Mouse (Mus musculus): ENCODE data around the gene Tenm4. TPM values are rescaled to one million over a fixed set of nuclear protein-coding genes. Genes with fewer than 3 reads are reported as not detected.
A peak's percentile ranks its signal among the peaks of the same experiment; 100 is the strongest.

The Tenm4 gene
- polyA plus RNA-seq, 1 experiment from 2014 or later = 37.5 TPM

DNA sequence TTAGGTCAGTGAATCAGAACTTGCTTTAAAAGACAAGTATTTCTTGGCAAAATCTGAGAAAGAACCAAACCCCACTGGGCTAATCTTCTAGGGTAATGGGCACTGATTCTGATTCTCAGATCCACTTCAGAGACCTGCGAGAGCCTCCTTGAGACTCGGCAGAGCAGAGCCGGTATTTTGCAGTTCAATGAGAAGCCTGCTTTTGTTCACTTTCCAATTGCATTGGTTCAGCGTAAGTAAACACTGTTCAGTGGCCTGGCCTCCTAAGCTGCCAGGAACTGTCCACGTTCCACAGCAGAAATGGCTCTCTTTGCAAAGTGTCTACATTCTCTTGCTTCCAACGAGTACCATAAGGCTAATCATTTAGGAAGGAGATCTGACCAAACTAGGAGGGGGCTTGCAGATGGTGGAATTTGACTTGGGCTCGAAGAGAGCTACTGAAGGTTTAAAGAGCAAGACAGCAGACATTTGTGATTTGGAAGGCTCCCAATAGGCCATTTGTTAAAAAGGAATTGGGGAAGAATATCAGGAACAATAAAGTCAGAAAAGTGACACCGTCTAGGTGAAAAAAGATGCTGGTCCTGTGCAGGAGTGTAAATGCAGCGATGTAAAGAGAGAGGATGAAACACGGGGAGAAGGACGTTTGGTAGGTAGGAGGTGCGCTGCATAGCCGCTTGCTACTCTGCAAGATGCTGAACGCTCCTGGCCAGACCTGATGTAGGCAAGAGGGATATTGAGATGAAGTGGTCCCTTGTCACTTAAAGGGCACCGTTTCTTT lies 636.4 kb downstream of the Tenm4 start:
- peaks cover 19% of the 10 kb centered on the region for H3K4me1 ChIP-seq (replicated peaks; ENCODE audit: control insufficient read depth, insufficient read depth, low read length)
- 0 out of 2 replicates have a peak, but pooled peaks cover 4% of the 10 kb centered on the region for H3K36me3 ChIP-seq (replicated peaks; ENCODE audit: control insufficient read depth, insufficient read depth)
- H3K4me3 ChIP-seq (replicated peaks; ENCODE audit: low read length) = no peak overlapping the region
- no peak overlapping the region for H3K4me2 ChIP-seq (replicated peaks)
- no peak overlapping the region for H3K9ac ChIP-seq
- DNase-seq (ENCODE audit: low spot score) = no peak
- 0 out of 2 replicates have a peak overlapping the region, but pooled peaks have one; percentile 4 for H3K27ac ChIP-seq
- ATAC-seq (ENCODE audit: low FRiP score) = peak; percentile 35; the same call in 1 of the 2 replicates
- H3K27me3 ChIP-seq (ENCODE audit: control insufficient read depth, insufficient read depth, low read length) = no peaks in the 10 kb centered on the region
- WGBS = 34% methylated on average over 15 of the region's 15 CpGs
- H3K9me3 ChIP-seq (ENCODE audit: control insufficient read depth, low read length) = no peaks in the 10 kb centered on the region

DNA sequence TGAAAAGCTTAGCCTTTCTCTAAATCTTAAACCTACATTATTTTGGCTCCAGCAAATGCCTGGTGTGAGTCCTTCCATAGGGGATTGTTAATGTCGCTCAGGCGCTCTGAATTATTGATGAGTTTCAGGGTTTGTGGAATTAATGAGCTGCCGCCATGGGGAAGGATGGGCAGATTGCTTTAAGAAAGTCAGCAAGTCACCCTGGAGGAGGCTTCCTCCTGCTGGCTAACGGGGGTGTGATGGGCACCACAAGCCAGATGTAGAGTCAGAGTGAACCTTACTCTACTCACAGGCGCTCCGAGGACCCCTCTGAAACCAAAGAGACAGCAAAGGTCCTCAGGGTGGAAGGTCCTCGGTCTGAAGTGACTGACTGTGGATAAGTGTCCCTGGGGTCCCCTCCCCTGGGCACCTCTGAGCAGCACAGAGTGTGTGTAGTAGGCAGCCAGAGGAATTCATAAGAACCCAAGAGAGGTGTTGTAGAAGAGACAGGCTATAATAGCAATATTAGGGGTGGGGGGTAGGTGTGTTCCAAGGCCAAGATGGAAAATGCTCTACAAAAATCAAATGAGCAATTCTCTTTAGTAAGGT lies 637.1 kb downstream of the Tenm4 start:
- ATAC-seq (ENCODE audit: low FRiP score) = peak; percentile 31; the same call in 1 of the 2 replicates
- 30% methylated on average over 7 of the region's 7 CpGs for WGBS
- Histone ChIP-seq H3K4me2 (replicated peaks) (no peak overlapping the region), H3K9ac (no peak overlapping the region), H3K4me3 (replicated peaks; ENCODE audit: low read length) (no peak overlapping the region), H3K27ac (no peak overlapping the region), H3K9me3 (ENCODE audit: control insufficient read depth, low read length) (no peaks in the 10 kb centered on the region), H3K27me3 (ENCODE audit: control insufficient read depth, insufficient read depth, low read length) (no peaks in the 10 kb centered on the region), H3K36me3 (replicated peaks; ENCODE audit: control insufficient read depth, insufficient read depth) (0 out of 2 replicates have a peak, but pooled peaks cover 4% of the 10 kb centered on the region), H3K4me1 (replicated peaks; ENCODE audit: control insufficient read depth, insufficient read depth, low read length) (peaks cover 19% of the 10 kb centered on the region)
- no peak for DNase-seq (ENCODE audit: low spot score)

DNA sequence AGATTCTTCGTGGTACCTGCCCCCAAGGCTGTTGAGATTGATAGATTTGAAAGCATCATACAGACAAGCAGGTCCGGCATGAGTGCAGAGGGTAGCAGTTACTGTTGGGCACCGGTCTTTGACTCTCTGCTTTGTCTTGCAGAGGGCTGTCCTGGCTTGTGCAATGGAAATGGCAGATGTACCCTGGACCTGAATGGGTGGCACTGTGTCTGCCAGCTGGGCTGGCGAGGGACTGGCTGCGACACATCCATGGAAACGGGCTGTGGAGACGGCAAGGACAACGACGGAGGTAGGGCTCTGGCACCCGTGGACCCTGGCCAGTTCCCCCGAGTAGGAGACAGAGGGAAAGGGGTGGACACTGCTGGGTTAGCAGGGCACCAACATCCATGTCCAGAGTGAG lies 640.6 kb downstream of the Tenm4 start:
- peak; percentile 44; the same call in 1 of the 2 replicates for ATAC-seq (ENCODE audit: low FRiP score)
- Histone ChIP-seq H3K9ac (no peak overlapping the region), H3K27me3 (ENCODE audit: control insufficient read depth, insufficient read depth, low read length) (no peaks in the 10 kb centered on the region), H3K4me1 (replicated peaks; ENCODE audit: control insufficient read depth, insufficient read depth, low read length) (peaks cover 26% of the 10 kb centered on the region), H3K36me3 (replicated peaks; ENCODE audit: control insufficient read depth, insufficient read depth) (0 out of 2 replicates have a peak, but pooled peaks cover 4% of the 10 kb centered on the region), H3K4me2 (replicated peaks) (no peak overlapping the region), H3K27ac (no peak overlapping the region), H3K4me3 (replicated peaks; ENCODE audit: low read length) (no peak overlapping the region), H3K9me3 (ENCODE audit: control insufficient read depth, low read length) (no peaks in the 10 kb centered on the region)
- 89% methylated on average over 11 of the region's 11 CpGs for WGBS
- DNase-seq (ENCODE audit: low spot score) = no peak

DNA sequence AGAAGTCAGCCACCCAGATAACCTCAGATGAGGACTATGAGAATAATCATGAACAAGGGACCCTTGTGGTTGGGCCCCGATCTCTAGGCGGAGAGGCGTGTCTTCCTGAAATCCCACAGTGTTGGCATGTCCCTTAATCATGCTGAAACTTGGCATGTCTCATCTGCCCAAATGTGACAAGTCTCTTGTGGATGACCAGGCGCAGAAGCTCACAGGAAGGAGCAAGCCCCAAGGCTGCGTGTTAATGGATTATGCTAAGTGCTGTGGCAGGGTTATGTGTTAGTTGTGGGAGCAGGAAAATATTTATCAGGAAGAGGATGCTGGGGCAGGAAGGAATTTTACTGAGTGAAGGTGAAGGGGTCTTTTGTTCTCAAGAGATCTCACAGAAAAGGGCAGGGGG lies 642.0 kb downstream of the Tenm4 start:
- 0 out of 2 replicates have a peak, but pooled peaks cover 4% of the 10 kb centered on the region for H3K36me3 ChIP-seq (replicated peaks; ENCODE audit: control insufficient read depth, insufficient read depth)
- no peaks in the 10 kb centered on the region for H3K27me3 ChIP-seq (ENCODE audit: control insufficient read depth, insufficient read depth, low read length)
- H3K9me3 ChIP-seq (ENCODE audit: control insufficient read depth, low read length) = no peaks in the 10 kb centered on the region
- H3K9ac ChIP-seq = no peak overlapping the region
- DNase-seq (ENCODE audit: low spot score) = no peak
- no peak overlapping the region for H3K4me3 ChIP-seq (replicated peaks; ENCODE audit: low read length)
- peaks cover 20% of the 10 kb centered on the region for H3K4me1 ChIP-seq (replicated peaks; ENCODE audit: control insufficient read depth, insufficient read depth, low read length)
- no peak for ATAC-seq (ENCODE audit: low FRiP score)
- no peak overlapping the region for H3K4me2 ChIP-seq (replicated peaks)
- H3K27ac ChIP-seq = no peak overlapping the region
- 58% methylated on average over 5 of the region's 5 CpGs for WGBS

DNA sequence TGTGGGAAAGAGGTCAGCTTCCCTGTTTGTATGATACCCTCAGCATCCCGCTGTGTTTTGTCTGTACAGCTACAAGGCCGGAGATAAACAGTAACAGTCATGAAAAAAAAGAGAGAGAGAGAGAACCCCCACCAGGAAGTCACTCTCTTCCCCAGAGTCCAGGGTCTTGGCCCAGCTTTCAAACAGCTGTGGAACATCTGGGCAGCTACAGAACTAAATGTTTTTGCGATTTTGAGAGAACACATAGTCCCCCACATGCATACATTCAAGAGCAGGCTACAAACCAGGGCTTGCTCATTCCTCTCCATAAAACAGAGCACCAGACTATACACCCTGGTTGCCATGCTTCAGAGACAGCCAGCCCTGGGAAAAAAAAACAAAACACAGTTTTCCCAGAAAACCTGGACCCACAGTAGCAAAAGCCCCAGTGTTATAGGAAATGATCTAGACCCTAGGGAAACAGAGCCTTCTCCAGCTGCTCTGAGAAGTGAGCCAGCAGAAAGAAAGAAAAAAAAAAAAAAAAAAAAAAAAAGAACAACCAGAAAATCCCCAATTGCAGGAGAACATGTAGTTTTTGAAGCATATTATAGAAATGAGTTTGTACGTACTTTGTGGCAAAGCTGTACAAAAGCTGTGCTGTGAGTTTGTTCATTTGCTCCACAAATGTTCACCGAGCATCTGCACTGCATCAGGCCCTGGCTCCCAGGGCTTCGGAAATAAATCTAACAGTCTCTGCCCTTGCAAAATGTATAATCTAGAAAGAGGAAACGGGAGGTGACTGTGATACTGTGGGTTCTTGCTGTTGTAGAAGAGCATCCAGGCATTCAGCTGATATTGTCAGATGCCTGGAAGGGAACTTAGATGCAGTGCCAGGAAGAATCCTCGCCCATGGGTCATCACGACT lies 642.7 kb downstream of the Tenm4 start:
- H3K9ac ChIP-seq = no peak overlapping the region
- peaks cover 15% of the 10 kb centered on the region for H3K4me1 ChIP-seq (replicated peaks; ENCODE audit: control insufficient read depth, insufficient read depth, low read length)
- H3K27me3 ChIP-seq (ENCODE audit: control insufficient read depth, insufficient read depth, low read length) = no peaks in the 10 kb centered on the region
- no peak overlapping the region for H3K4me3 ChIP-seq (replicated peaks; ENCODE audit: low read length)
- ATAC-seq (ENCODE audit: low FRiP score) = no peak
- no peak overlapping the region for H3K27ac ChIP-seq
- DNase-seq (ENCODE audit: low spot score) = no peak
- 80% methylated on average over 9 of the region's 9 CpGs for WGBS
- no peaks in the 10 kb centered on the region for H3K9me3 ChIP-seq (ENCODE audit: control insufficient read depth, low read length)
- H3K4me2 ChIP-seq (replicated peaks) = no peak overlapping the region
- H3K36me3 ChIP-seq (replicated peaks; ENCODE audit: control insufficient read depth, insufficient read depth) = 0 out of 2 replicates have a peak, but pooled peaks cover 4% of the 10 kb centered on the region

DNA sequence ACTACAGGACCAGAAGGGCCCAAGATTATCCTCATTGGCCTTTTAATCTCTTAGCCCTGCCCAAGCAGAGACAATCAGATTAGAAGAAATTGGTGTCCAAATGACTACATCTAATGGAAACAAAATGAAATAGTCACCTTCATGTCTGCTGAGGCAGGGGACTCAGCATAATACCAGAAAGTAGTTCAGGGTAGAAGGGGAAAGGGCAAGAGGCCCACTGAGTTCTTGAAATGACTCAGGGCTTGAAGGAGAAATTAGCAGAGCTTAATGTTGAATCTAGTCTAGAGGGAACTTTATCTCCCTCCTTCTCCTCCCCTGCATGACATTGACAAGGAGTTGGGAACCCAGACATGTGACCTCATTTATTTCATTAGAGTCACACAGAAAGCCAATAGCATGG lies 643.5 kb downstream of the Tenm4 start:
- Histone ChIP-seq H3K27me3 (ENCODE audit: control insufficient read depth, insufficient read depth, low read length) (no peaks in the 10 kb centered on the region), H3K4me2 (replicated peaks) (no peak overlapping the region), H3K4me3 (replicated peaks; ENCODE audit: low read length) (no peak overlapping the region), H3K9me3 (ENCODE audit: control insufficient read depth, low read length) (no peaks in the 10 kb centered on the region), H3K9ac (no peak overlapping the region), H3K4me1 (replicated peaks; ENCODE audit: control insufficient read depth, insufficient read depth, low read length) (peaks cover 15% of the 10 kb centered on the region), H3K27ac (no peak overlapping the region), H3K36me3 (replicated peaks; ENCODE audit: control insufficient read depth, insufficient read depth) (0 out of 2 replicates have a peak, but pooled peaks cover 4% of the 10 kb centered on the region)
- DNase-seq (ENCODE audit: low spot score) (no peak), ATAC-seq (ENCODE audit: low FRiP score) (no peak)

DNA sequence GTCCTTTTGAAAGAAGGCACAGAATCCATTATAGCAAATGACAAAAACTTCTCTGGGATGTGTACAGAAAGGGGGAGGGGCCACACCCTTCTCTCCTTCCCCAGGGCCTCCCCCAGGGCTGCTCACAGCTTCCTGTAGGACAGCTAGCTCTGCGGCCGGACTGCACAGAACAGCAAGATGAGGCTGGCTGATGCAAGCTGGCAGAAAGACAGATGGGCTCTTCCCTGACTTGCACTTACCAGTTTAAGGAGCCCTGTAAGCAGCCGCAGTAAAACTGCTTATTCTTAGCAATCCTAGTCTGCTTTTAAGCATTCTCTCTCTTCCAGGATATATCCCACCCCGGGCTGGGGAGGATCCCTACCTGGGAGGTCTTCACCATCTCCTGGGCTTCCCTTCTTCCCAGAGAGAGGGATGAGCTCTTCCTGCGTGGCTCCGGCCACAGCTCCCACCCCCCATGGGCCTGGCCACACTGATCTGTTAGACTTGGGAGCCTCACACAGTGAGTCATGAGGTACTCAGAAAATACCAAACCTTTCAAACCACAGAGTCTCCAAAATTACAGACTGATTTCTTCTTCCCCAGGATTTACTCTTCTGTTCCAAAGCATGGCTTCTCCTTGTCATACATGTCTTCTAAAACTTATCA lies 646.1 kb downstream of the Tenm4 start:
- Histone ChIP-seq H3K36me3 (replicated peaks; ENCODE audit: control insufficient read depth, insufficient read depth) (no peaks in the 10 kb centered on the region), H3K27me3 (ENCODE audit: control insufficient read depth, insufficient read depth, low read length) (no peaks in the 10 kb centered on the region), H3K4me1 (replicated peaks; ENCODE audit: control insufficient read depth, insufficient read depth, low read length) (peaks cover 21% of the 10 kb centered on the region), H3K9ac (no peak overlapping the region), H3K4me2 (replicated peaks) (no peak overlapping the region), H3K9me3 (ENCODE audit: control insufficient read depth, low read length) (no peaks in the 10 kb centered on the region), H3K4me3 (replicated peaks; ENCODE audit: low read length) (no peak overlapping the region), H3K27ac (no peak overlapping the region)
- 50% methylated on average over 6 of the region's 6 CpGs for WGBS
- DNase-seq (ENCODE audit: low spot score) = no peak
- ATAC-seq (ENCODE audit: low FRiP score) = no peak

DNA sequence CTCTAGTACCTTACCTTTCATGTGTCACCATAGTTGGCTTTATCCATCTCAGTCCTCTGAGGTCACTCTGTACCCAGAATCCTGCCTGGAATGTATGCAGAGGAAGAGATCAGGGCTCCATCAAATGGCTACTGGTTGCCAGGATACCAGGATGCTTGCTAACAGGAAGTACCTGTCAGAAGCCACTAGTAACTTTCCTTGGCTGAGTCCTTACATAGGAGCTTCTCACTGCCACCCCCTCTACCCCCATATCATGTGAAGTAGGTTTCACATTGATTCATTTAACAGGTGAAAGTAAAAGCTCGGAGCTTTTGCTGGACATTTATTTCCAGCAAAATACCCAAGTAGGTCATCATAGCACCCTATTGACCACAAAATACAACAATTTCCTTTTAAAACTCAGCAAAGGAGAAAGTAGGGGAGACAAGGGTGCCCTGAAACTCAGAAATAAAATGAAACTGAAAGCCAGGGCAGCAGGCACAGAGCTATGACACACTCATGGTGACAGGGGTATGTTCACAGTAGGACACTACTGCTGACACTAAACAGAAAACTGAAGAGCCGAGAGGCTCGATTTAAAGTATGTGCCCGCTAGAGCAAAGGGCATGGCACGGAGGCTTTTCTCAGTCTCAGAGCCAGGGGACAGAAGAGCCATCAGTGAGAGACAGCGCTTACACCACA lies 647.3 kb downstream of the Tenm4 start:
- DNase-seq (ENCODE audit: low spot score) = no peak
- H3K27me3 ChIP-seq (ENCODE audit: control insufficient read depth, insufficient read depth, low read length) = no peaks in the 10 kb centered on the region
- no peak overlapping the region for H3K4me3 ChIP-seq (replicated peaks; ENCODE audit: low read length)
- no peaks in the 10 kb centered on the region for H3K36me3 ChIP-seq (replicated peaks; ENCODE audit: control insufficient read depth, insufficient read depth)
- WGBS = 85% methylated on average over 6 of the region's 6 CpGs
- H3K4me2 ChIP-seq (replicated peaks) = no peak overlapping the region
- H3K9me3 ChIP-seq (ENCODE audit: control insufficient read depth, low read length) = no peaks in the 10 kb centered on the region
- ATAC-seq (ENCODE audit: low FRiP score) = no peak
- no peak overlapping the region for H3K27ac ChIP-seq
- H3K9ac ChIP-seq = no peak overlapping the region
- peaks cover 21% of the 10 kb centered on the region for H3K4me1 ChIP-seq (replicated peaks; ENCODE audit: control insufficient read depth, insufficient read depth, low read length)
